Mouse (Mus musculus) cerebellum, postnatal 25 days (tissue): ENCODE measurements at regions not wholly inside any gene's neighbourhood (a gene's known extent, or its start where the extent isn't known, plus 50 kb on each side); places are given as distances from the start of the nearest gene placed in this dataset.

Source experiments
- DNase-seq, 2 experiments: peaks; one replicate each; pipeline ENCODE4 v3.0.0; 2021; ENCODE audit warnings: mixed read lengths in 2 of 2

- no peak for DNase-seq
Observed at GRCm38 (mm10) chr3:159689743-159690142, 90.8 kb downstream of the Rpe65 start.

- no peak for DNase-seq
Observed at GRCm38 (mm10) chr3:159724340-159725119, 114.9 kb upstream of the Wls start.

GRCm38 (mm10) chr3:159732201-159732600 is 107.3 kb upstream of the Wls start:
- DNase-seq, result no peak

- DNase-seq, result no peak
Observed at GRCm38 (mm10) chr3:159733141-159733540, 106.3 kb upstream of the Wls start.

- no peak for DNase-seq
Observed at GRCm38 (mm10) chr3:159734547-159734946, 104.9 kb upstream of the Wls start.

- no peak for DNase-seq
Observed at GRCm38 (mm10) chr3:159736070-159736469, 103.4 kb upstream of the Wls start.

- no peak for DNase-seq
Observed at GRCm38 (mm10) chr3:159740600-159741279, 98.7 kb upstream of the Wls start.

GRCm38 (mm10) chr3:159741816-159742215 is 97.7 kb upstream of the Wls start:
- DNase-seq, result no peak

- DNase-seq, result no peak
Observed at GRCm38 (mm10) chr3:159759740-159760139, 79.7 kb upstream of the Wls start.

GRCm38 (mm10) chr3:159760293-159760692 is 79.2 kb upstream of the Wls start:
- no peak for DNase-seq

GRCm38 (mm10) chr3:159760949-159761348 is 78.5 kb upstream of the Wls start:
- DNase-seq, result no peak

- peak in 1 of 2 experiments; percentile 3 for DNase-seq
Observed at GRCm38 (mm10) chr3:159782222-159782844, 57.1 kb upstream of the Wls start.

- DNase-seq, result no peak
Observed at GRCm38 (mm10) chr3:159787776-159788175, 51.7 kb upstream of the Wls start.
